Mouse (Mus musculus) cerebellum, adult 8-10 months (tissue): ENCODE measurements around the gene Olfr839-ps1.

ENCODE experiments used
- DNase-seq: peaks from one replicate; pipeline ENCODE4 v3.0.0; 2022

Gene Olfr839-ps1

DNA sequence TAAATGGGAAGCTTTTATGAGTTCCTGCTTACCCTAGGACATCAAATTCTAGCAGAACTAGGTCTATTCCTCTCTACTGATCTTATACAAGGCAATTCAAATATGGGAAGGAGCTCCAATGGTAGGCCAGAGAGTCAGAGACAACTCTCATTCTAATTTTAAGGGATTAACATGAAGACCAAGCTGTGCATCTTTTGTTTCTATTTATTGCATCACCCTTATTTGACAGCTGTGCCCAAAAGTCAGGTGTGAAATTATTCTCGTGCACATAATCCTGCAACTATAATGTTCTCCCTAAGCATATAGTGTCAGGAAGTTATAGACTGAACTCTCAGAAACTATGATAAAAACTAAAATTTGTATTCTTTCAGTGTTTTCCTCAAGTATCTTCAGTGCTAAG is at the start of gene Olfr839-ps1:
Gene Olfr839-ps1, minus strand, starts transcription at position 101 of the 400 bp plus-strand sequence.
- no peak for DNase-seq

GRCm38 (mm10) chr9:19136017-19136416 is 41.1 kb downstream of the Olfr839-ps1 start, which contains the start of gene Olfr837:
TSS of gene Olfr837 (plus strand) at chr9:19136317.
- DNase-seq: no peak

GRCm38 (mm10) chr9:19120082-19120481 is 57.0 kb downstream of the Olfr839-ps1 start, which contains the start of gene Olfr836:
TSS of gene Olfr836 (plus strand) at chr9:19120382.
- DNase-seq: no peak
